Mouse (Mus musculus) embryonic facial prominence, embryonic 15.5 days (tissue): ENCODE results near the gene Ptk7. TPM values are rescaled to one million over a fixed set of nuclear protein-coding genes. Genes with fewer than 3 reads are reported as not detected.

Experiments used
- ATAC-seq: fragments of 200-750 bp; cut with Nextera tagmentation; 2 replicates; pipeline ENCODE4 v1.8.0; 2017; ENCODE audit warnings: low read depth, moderate TSS enrichment; ENCODE audit not compliant: insufficient number of reproducible peaks, low FRiP score, low TSS enrichment
- H3K27ac ChIP-seq: fragments of 300-500 bp; sonication (generic); replicated peaks from 2 replicates; pipeline ENCODE4 v1.5.1; 2015; ENCODE audit warnings: mild to moderate bottlenecking, inconsistent platforms
- H3K27me3 ChIP-seq: fragments of 300-500 bp; sonication (generic); 2 replicates; pipeline ENCODE4 v1.6.1; 2015; ENCODE audit warnings: inconsistent platforms
- H3K36me3 ChIP-seq: fragments of 300-500 bp; sonication (generic); 2 replicates; pipeline ENCODE4 v1.6.1; 2015; ENCODE audit warnings: mild to moderate bottlenecking, inconsistent platforms
- H3K4me1 ChIP-seq: fragments of 300-500 bp; sonication (generic); 2 replicates; pipeline ENCODE4 v1.6.1; 2015; ENCODE audit warnings: inconsistent platforms
- H3K4me2 ChIP-seq: fragments of 300-500 bp; sonication (generic); replicated peaks from 2 replicates; pipeline ENCODE4 v1.6.1; 2015; ENCODE audit warnings: mild to moderate bottlenecking, inconsistent platforms
- H3K4me3 ChIP-seq: fragments of 300-500 bp; sonication (generic); replicated peaks from 2 replicates; pipeline ENCODE4 v1.5.1; 2015; ENCODE audit warnings: mild to moderate bottlenecking, inconsistent platforms
- H3K9ac ChIP-seq: fragments of 300-500 bp; sonication (generic); 2 replicates; pipeline ENCODE4 v1.6.1; 2015; ENCODE audit warnings: inconsistent platforms
- H3K9me3 ChIP-seq: fragments of 300-500 bp; sonication (generic); replicated peaks from 2 replicates; pipeline ENCODE4 v1.6.1; 2016; ENCODE audit warnings: inconsistent platforms
- WGBS: fragments of 180-500 bp; shearing (Covaris S2); methylation state at CpG from one replicate; pipeline ENCODE4 v1.1.7; 2015; 5-methylcytosine and 5-hydroxymethylcytosine counted together
- polyA plus RNA-seq: library from polyadenylated mRNA; unstranded; fragments of >200 nt; fragmentation: Nextera tagmentation; extraction: Ambion mirVana; gene quantifications from 2 replicates; pipeline ENCODE4 v1.2.1, GENCODE M21; 2015

Ptk7 gene
- polyA plus RNA-seq, 1 experiment from 2014 or later, result 156 TPM

DNA sequence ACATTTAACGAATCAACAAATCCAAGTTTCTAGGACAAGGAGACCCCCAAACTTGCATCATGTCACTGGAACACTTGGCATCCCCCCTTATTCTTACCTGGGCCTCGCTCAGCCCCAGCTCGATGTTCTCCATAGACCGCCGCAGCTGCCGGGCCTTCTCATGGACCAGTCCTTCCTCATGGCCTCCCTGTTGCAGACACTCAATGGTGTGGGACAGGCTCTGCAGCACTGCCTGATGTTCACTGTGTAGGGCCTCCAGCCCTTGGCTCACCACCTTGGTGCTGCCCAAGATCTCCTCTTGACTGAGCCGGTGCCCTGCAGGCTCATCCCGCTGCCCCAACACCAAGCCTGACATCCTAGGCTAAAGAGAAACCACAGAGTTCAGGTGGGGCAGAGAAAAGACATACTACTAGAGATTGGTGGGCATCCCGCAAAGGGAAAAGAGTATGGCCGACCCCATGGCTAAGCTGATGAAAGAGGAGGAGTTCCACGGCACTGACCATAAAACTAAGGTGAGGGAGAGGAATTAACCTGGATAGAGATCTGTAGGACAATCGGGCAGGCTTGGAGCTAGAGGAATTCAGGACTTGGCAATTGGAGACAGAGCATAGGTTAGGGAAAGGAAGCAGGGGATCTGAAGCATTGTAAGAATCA lies 15.0 kb upstream of the Ptk7 start:
- no peak overlapping the region for H3K27ac ChIP-seq
- no peak overlapping the region for H3K9ac ChIP-seq
- H3K27me3 ChIP-seq, result no peaks in the 10 kb centered on the region
- no peaks in the 10 kb centered on the region for H3K9me3 ChIP-seq
- peaks cover 43% of the 10 kb centered on the region for H3K36me3 ChIP-seq
- H3K4me1 ChIP-seq, result peaks cover 22% of the 10 kb centered on the region
- WGBS, result 89% methylated on average over 12 of the region's 12 CpGs
- no peak for ATAC-seq
- peak overlapping the region; percentile 90; the same call in 1 of the 2 replicates for H3K4me2 ChIP-seq
- peak overlapping the region; percentile 97 for H3K4me3 ChIP-seq

DNA sequence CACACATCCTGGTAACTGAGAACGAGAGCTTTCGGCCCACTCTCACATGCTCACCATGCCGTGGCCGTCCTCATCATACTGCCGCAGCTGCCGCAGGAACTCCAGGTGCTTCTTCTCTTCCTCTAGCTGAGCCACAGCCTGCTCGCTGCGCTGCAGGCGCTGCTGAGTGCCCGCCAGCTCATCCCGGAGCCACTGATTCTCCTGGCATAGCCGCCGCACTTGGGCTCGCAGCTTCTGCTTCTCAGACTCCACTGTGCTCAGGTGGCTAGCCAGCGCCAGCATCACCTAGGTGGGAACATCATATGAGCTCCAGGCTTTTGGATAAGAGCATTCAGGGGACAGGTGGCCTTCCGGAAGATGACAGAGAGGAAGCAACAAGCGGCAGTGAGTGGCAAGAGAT lies 12.8 kb upstream of the Ptk7 start:
- no peak overlapping the region for H3K9ac ChIP-seq
- 88% methylated on average over 17 of the region's 17 CpGs for WGBS
- ATAC-seq, result no peak
- H3K4me3 ChIP-seq, result no peak overlapping the region
- peaks cover 36% of the 10 kb centered on the region for H3K36me3 ChIP-seq
- H3K4me1 ChIP-seq, result peaks cover 24% of the 10 kb centered on the region
- no peaks in the 10 kb centered on the region for H3K27me3 ChIP-seq
- H3K27ac ChIP-seq, result no peak overlapping the region
- no peak overlapping the region for H3K4me2 ChIP-seq
- H3K9me3 ChIP-seq, result no peaks in the 10 kb centered on the region

DNA sequence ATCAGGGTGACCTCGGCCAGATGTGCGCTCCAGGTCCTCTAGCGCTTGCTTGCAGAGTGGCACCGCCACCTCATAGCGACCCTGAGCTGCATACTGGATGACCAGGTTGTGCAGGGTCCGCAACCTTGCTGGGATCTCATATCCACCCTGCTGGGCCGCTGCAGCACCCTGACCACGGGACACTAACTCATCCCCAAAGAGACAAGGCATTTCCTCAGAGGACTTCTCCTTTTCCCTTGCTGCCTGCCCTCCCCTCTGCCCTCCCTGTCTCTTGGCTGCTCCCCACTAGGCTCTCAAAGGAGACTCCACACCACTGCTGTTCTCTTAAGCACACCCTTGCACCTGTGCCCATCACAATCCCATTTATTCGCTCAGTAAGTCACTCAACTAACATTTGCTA lies 10.6 kb upstream of the Ptk7 start:
- Histone ChIP-seq H3K9me3 (no peaks in the 10 kb centered on the region), H3K4me2 (no peak overlapping the region), H3K27me3 (no peaks in the 10 kb centered on the region), H3K4me1 (peaks cover 18% of the 10 kb centered on the region), H3K4me3 (no peak overlapping the region), H3K36me3 (peaks cover 45% of the 10 kb centered on the region), H3K27ac (no peak overlapping the region), H3K9ac (no peak overlapping the region)
- 86% methylated on average over 9 of the region's 9 CpGs for WGBS
- no peak for ATAC-seq

DNA sequence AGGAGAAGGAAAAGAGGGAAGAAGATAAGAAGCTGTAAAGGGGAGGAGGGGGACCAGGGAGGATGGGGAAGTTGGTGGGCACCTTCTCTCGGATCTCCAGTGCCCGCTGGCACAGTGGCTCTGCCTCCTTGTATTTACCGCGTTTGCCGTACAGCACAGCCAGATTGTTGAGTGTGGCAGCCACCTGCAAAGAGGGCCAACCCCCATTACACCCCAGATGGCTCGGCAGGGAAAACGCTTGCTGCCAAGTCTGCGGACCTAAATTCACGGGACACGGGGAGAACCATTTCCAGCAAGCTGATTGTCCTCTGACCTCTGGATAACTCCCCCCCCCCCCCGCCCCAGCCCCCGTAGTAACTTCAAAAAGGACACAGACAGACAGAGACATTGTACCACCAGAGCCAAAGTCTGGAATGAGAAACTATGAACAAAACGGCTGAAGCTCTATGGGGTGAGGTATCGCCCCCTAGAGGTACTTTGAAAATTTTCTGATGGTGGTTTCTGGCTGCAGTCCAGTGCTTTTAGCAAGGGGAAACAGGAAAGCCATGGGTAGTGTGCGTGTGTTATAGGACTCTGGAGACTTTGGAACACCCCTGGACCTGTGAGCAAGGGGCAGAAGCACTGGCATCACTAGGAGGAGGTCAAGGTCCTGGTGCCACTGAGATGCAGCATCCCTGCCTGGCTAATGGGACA lies 7.7 kb upstream of the Ptk7 start:
- Histone ChIP-seq H3K27ac (0 out of 2 replicates have a peak overlapping the region, but pooled peaks have one; percentile 28), H3K4me1 (peaks cover 9% of the 10 kb centered on the region), H3K9ac (no peak overlapping the region), H3K27me3 (no peaks in the 10 kb centered on the region), H3K4me2 (peak overlapping the region; percentile 44), H3K4me3 (peak overlapping the region; percentile 16; the same call in 1 of the 2 replicates), H3K9me3 (no peaks in the 10 kb centered on the region), H3K36me3 (peaks cover 53% of the 10 kb centered on the region)
- WGBS, result 19% methylated on average over 15 of the region's 15 CpGs
- ATAC-seq, result no peak

DNA sequence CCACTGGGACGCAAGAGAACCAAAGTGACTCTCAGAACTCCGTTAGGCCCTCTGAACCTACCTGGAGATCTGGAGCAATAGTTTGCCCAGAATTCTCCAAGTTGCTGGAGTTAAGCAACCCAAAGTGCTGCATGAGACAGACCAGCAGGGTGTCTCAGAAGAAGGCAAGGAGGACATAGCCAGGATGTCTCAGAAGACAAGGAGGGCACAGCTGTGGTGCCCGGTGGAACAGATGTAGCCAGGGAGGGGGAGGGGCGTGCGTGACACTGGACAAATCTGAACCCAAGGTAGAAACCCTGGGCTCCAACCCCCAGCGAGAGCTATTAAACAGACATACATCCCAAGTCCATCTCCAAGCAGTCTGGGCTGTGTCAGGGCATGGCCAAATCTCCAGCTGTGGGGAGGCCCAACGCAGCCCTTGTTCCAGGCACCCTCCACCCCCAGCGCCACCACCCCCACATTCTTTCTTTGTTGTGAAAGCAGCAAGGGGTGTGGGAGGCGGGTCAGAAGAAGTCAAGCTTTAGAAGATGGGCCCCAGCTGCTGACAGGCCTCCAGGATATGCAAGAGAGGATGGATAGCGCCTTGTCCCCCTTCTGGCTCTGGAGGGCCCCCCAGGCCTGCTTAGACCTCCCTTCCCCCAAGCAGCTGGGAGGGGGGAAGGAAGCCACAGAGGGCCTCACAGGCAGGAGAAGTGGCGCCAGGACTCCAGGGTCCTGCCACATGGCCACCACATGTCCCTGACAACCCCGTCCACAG lies 559 bp upstream of the Ptk7 start:
- Histone ChIP-seq H3K36me3 (peaks cover 17% of the 10 kb centered on the region), H3K4me1 (peaks cover 54% of the 10 kb centered on the region), H3K27me3 (no peaks in the 10 kb centered on the region), H3K27ac (peak overlapping the region; percentile 95), H3K4me3 (peak overlapping the region; percentile 72), H3K9me3 (no peaks in the 10 kb centered on the region), H3K4me2 (peak overlapping the region; percentile 62), H3K9ac (no peak overlapping the region)
- peak; percentile 78 for ATAC-seq
- WGBS, result 8% methylated on average over 12 of the region's 12 CpGs

DNA sequence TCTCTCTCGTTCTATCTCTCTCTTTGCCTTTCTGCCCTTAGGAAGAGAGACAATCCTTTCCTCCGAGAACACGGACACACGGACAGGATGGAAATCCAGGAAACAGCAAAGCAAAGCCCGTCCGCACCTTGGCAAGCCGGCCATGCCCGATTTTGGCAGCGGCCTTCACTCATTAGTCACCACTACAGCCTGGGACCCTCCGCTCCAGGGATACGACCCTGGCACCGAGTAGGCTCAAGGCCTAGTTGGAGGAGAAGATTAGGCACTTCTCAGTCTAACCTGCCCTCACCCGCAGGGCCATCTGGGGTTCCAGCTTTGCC lies 873 bp downstream of the Ptk7 start:
- Histone ChIP-seq H3K9ac (peak overlapping the region; percentile 99), H3K4me1 (peaks cover 67% of the 10 kb centered on the region), H3K4me3 (peak overlapping the region; percentile 72), H3K9me3 (no peaks in the 10 kb centered on the region), H3K27me3 (no peaks in the 10 kb centered on the region), H3K36me3 (peaks cover 17% of the 10 kb centered on the region), H3K27ac (peak overlapping the region; percentile 95), H3K4me2 (peak overlapping the region; percentile 62)
- ATAC-seq, result no peak
- WGBS, result under 1% methylated on average over 13 of the region's 13 CpGs

DNA sequence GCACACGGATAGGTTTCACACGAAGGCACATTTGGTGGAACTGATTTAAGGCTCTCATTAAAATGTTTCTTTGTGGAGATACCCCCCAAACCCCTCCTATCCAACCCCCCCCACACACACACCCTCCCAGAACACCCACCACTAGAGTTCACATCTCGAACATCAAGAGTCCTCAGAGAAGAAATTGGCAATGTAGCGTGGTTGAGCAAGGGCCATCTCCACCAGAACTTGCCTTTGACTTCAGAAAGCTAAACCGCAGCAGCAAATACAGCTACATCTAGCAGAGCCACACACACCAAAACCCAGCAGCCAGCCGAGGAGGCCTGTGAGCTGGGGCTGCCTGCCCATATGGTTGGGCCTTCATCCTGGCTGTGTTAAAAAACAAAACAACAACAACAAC lies 1.9 kb downstream of the Ptk7 start:
- 23% methylated on average over 6 of the region's 6 CpGs for WGBS
- no peak for ATAC-seq
- Histone ChIP-seq H3K9ac (no peak overlapping the region; the same call in 1 of the 2 replicates), H3K27me3 (no peaks in the 10 kb centered on the region), H3K4me1 (peaks cover 77% of the 10 kb centered on the region), H3K27ac (peak overlapping the region; percentile 95), H3K4me2 (peak overlapping the region; percentile 62), H3K36me3 (peaks cover 8% of the 10 kb centered on the region; the same call in 1 of the 2 replicates), H3K9me3 (no peaks in the 10 kb centered on the region), H3K4me3 (peak overlapping the region; percentile 72)

DNA sequence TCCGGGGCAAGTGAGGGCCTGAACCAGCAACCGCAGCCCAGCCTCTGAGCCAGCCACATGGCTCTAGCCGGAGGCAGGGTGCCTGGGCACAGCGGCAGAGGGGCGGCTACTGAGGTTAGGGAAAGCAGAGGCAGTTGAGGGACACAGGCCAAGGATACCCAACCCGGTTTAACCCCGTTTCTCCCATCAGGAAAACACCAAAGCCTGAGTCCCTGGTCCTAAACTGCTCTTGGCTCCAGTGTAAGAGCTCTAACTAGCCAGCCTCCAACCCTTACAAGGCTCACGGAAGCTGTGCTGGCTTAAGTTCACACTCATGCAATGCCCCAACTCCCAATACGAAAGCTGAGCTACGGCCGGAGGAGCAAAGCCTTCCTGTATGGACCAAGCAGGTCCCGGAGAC lies 4.7 kb downstream of the Ptk7 start:
- Histone ChIP-seq H3K36me3 (no peaks in the 10 kb centered on the region), H3K27me3 (no peaks in the 10 kb centered on the region), H3K27ac (peak overlapping the region; percentile 91), H3K4me1 (peaks cover 82% of the 10 kb centered on the region), H3K9me3 (no peaks in the 10 kb centered on the region), H3K9ac (peak overlapping the region; percentile 35), H3K4me3 (peak overlapping the region; percentile 32), H3K4me2 (peak overlapping the region; percentile 49)
- 40% methylated on average over 12 of the region's 12 CpGs for WGBS
- 0 out of 2 replicates have a peak, but pooled peaks have one; percentile 13 for ATAC-seq

DNA sequence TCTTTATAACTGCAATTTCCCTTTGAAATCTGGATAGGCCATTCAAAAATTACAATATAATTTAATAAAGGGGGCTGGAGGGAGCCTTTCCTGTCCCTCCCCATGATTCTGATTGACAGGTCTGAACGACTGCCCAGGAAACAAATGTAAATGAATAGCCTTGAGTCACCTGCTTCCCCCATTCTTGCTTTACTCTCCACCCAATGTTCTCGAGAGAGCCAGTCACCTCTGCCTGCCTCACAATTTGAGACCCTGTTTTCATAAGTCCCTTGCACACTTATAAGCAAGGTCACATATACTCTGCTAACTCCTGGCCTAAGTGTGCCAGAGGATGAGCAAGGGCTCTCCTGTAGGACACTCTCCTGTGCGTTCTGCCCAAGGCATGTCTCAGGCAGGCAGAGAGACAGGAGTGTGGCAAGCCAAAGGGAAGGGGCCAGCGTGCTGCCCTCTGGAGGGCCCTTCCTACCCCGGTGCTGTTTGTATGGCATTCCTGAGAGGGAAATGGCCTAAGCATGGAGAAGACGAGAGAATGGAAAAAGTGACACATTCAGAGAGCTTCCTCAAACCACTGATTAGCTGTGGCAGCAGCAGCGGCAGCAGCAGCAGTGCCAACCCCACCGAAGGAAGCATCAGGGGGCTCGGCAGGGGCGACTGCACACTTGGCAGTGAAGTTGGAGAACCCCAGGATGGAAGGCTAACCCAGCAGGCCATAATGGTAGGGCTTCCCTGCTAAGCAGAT lies 5.3 kb downstream of the Ptk7 start:
- Histone ChIP-seq H3K27me3 (no peaks in the 10 kb centered on the region), H3K27ac (peak overlapping the region; percentile 91), H3K9ac (peak overlapping the region; percentile 35), H3K36me3 (no peaks in the 10 kb centered on the region), H3K4me2 (peak overlapping the region; percentile 49), H3K4me1 (peaks cover 87% of the 10 kb centered on the region), H3K9me3 (no peaks in the 10 kb centered on the region), H3K4me3 (peak overlapping the region; percentile 32)
- WGBS, result 9% methylated on average over 10 of the region's 10 CpGs
- ATAC-seq, result peak; percentile 25; the same call in 1 of the 2 replicates

DNA sequence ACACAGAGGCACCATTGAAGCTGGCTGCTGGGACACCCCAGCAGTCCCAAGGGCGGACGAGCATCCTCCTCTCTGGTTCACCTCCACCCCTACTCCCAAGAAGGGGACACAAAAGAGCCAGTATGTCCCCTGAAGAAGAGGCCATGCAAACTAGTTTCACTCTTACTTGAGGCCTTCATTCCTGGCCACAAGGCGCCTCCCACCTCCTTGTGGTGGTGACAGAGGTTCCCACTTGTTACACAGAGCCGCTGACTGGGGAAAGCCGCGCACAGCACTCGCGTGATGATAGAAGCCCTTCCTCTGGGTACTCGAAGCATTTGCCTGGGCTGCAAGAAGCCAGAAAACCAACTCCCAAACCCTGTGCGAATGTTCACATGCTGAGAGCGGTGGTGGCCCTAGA lies 7.0 kb downstream of the Ptk7 start:
- H3K36me3 ChIP-seq, result no peaks in the 10 kb centered on the region
- no peaks in the 10 kb centered on the region for H3K9me3 ChIP-seq
- peaks cover 95% of the 10 kb centered on the region for H3K4me1 ChIP-seq
- peak overlapping the region; percentile 9; the same call in 1 of the 2 replicates for H3K9ac ChIP-seq
- no peak for ATAC-seq
- no peaks in the 10 kb centered on the region for H3K27me3 ChIP-seq
- H3K4me3 ChIP-seq, result no peak overlapping the region
- peak overlapping the region; percentile 6; the same call in 1 of the 2 replicates for H3K4me2 ChIP-seq
- WGBS, result 56% methylated on average over 11 of the region's 11 CpGs
- H3K27ac ChIP-seq, result peak overlapping the region; percentile 96

DNA sequence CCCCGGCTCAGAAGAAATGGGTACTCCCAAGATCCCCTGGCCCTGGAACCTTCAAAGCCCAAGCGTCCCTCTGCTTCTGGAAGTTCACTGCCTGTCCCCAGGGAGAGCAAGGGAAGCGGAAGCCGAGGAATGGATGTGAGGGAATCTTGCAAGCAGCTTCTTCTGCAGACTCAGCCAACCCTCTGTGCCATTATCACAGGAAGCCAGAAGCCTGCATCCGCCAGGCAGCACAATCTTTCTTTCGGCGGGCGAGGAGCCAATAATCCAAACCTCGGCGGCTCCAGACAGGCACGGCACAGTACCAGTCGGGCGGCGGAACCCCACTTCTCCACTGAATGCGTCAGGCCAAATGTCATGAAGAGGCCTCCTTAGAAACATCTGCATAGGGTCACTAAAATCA lies 8.0 kb downstream of the Ptk7 start:
- Histone ChIP-seq H3K4me2 (peak overlapping the region; percentile 8), H3K9me3 (no peaks in the 10 kb centered on the region), H3K4me3 (no peak overlapping the region), H3K27me3 (no peaks in the 10 kb centered on the region), H3K36me3 (no peaks in the 10 kb centered on the region), H3K4me1 (peaks cover 93% of the 10 kb centered on the region), H3K9ac (no peak overlapping the region), H3K27ac (peak overlapping the region; percentile 96)
- ATAC-seq, result no peak
- WGBS, result 27% methylated on average over 15 of the region's 15 CpGs
